Mouse (Mus musculus): ENCODE results near the gene Slco3a1.

- TF ChIP-seq GATA1 (IDR thresholded peaks at IDR 0.05; ENCODE audit: borderline replicate concordance, low read length): no peak
- no peak for TF ChIP-seq FLI1 (IDR thresholded peaks at IDR 0.05; ENCODE audit: low read length)
Measured at GRCm38 (mm10) chr7:74367350-74367749, 187.2 kb downstream of the Slco3a1 start.
